Mouse (Mus musculus) lung, postnatal 0 days (tissue): ENCODE results near the gene Gal3st2.
"Not testable (repeated sequence)": the region's sequence is repeated elsewhere in the genome, so short reads cannot be mapped to it uniquely, and the experiment has no call there.

Source experiments
- CTCF ChIP-seq: IDR thresholded peaks from 2 replicates; pipeline ENCODE4 v1.5.1; 2016; ENCODE audit warnings: antibody characterized with exemption, mild to moderate bottlenecking
- EP300 ChIP-seq: IDR thresholded peaks from 2 replicates; pipeline ENCODE4 v1.6.1; 2016; ENCODE audit warnings: antibody characterized with exemption, mild to moderate bottlenecking, control low read depth

GRCm38 (mm10) chr1:93919321-93919720, 58.2 kb downstream of the Gal3st2 start:
- not testable (repeated sequence) for TF ChIP-seq CTCF, EP300
